Mouse (Mus musculus) stomach, adult 2 months (tissue): Measurements from ENCODE around the gene Gstp2. TPM values are rescaled to one million over a fixed set of nuclear protein-coding genes. Genes with fewer than 3 reads are reported as not detected.

Experiments used
- polyA plus RNA-seq: library from polyadenylated mRNA; depleted of rRNA; stranded (reverse); fragments of >200 nt; gene quantifications from 2 replicates; pipeline ENCODE4 v1.2.3, GENCODE M21; 2012; rRNA removed

The Gstp2 gene
- 160 and 194 TPM in 2 replicates for polyA plus RNA-seq

DNA sequence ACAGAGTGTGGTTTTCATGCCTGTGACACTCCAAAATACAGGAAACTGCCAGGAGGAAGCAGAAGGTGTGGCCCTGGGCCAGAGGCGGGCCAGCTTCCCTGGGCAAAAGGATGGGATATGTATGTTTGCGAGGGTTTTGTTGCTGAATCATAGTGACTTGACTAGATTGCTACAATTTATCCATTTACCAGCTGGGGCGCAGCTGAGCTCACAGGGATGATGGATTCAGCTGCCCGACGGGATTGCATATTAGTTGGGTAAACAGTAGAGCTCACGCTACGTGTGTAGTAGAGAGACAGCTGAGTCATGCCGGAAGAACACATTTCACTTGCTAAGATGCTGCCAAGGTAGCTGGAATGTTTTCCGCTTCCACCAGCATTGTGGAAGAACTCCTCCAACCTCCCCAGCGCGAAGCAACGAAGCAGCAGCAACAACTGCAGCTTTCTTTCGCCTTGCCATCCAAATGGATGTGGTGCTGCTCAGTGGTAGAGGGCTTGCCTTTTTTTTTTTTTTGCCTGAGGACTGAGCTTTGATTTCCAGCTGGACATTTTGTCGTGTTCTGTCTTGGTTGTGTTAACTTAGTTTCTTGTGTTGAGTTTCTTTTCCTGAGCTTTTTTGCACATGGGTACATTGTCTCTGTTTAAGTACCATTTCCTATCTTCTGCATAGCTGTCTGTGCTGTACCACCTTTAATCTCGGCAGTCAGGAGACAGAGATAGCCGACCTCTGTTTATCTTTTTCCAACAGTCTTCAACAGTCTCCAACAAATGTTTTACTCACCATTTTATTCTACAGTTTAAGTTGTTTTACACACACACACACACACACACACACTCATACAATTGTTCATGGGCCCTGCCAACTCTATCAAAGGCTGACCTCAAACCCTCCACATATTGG is at the start of gene Gstp2:
Gene Gstp2, minus strand, starts transcription at position 58 of the 900 bp plus-strand sequence.

DNA sequence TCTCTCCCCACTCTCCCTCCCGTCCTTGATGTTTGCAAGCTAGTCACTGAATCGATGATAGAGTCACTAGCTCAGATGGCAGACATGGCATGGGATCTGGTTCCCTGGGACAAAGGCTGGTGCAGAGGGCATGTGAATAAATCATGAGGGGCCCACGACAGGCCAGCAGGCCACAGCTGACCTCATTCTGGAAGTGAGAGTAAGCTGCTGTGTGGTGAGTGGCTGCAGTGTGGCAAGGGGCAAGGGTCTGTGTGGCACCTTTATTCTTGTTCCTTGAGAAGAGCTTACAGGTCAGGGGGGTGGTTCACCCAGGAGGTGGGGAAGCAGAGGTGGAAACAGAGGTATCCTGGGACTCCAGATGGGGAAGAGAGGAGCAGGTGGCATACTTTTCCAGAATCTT is 35.6 kb upstream of the Gstp2 start, which contains the start of gene Cabp2:
Gene Cabp2, plus strand, starts transcription at position 185 of the 400 bp plus-strand sequence.

DNA sequence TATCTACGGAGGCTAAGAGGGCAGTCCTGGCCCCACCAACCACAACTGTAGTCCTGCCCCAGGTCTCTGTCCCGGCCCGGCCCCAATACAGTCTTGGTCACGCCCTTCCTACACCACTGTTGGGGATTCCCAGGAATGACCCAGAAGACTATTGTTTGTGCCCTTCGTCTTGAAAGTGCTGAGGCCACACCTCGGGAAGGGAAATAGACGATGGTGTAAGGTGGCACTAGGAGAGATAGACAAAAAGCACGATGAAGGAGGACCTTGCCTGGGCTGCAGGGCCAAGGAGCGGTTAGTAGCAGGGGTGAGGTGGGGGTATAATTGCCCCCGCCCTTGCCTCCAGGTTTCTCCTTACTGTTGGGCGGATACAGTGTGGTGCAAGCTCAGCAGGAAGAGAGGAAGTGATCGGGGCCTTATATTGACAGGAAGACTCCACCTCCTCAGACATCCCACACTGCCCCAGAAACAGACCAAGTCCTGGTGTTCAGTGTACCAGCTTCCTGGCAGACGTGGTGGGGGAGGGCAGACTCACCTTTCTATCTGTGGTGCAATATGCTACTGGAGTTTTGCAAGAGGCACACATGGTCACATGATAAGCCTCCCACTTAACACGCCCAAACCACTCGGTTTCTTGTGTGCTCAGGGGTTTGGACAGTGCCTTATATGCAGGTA is 13.4 kb upstream of the Gstp2 start, which contains the start of gene Gstp3:
Gene Gstp3, minus strand, starts transcription at position 501 of the 672 bp plus-strand sequence.

DNA sequence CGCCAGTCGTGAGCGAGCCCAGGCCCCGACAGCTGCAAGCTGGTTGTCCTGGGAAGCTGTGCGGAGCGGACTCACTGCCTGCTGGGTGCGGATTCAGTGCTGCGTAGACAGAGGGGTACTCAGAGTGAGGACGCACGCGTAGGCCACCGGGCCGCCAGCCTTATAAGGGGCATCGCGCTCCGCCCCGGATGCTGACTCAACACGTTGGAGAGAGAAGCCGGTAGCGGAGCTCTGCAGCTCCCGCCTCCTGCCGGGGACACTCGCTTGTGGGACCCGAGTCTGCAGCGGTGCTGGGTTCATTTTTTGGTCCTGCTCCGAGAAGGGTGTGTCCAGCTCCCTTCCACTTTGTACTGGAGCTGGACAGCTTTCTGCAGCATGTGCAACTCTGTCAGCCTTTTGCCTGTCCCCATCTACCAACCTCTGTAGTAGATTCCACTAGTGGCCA is 8.0 kb downstream of the Gstp2 start, which contains the start of gene Gstp1:
Gene Gstp1, minus strand, starts transcription at position 198 of the 445 bp plus-strand sequence.

DNA sequence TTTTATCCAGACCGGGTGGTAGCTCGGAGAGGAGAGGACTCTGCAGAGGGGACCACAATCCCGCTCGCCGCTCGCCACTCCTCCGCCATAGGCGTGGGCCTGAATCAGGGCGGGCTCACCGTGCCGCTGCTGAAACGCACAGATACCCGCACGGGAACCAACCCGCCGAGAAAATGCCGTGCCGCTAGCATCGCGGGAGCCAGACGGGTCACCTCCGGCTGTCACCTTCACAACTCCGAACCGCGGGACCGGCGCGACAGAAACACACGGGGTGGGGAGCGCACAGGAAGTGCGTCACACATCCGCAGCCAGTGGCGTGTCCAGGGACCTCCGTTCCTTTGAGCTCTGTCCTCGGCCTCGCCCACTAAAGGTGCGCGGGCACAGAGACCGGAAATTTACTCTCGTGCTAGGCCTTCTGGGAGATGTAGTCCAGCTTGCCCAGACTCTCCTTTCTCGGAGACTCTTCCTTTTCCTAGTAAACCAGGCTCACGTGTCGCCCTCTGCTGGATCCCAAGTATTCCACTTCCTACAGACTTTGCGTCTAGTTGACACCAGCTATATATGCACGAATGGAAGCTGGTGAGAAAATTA is 33.3 kb downstream of the Gstp2 start, which contains the start of gene Ndufv1:
Gene Ndufv1, minus strand, starts transcription at position 375 of the 591 bp plus-strand sequence.

DNA sequence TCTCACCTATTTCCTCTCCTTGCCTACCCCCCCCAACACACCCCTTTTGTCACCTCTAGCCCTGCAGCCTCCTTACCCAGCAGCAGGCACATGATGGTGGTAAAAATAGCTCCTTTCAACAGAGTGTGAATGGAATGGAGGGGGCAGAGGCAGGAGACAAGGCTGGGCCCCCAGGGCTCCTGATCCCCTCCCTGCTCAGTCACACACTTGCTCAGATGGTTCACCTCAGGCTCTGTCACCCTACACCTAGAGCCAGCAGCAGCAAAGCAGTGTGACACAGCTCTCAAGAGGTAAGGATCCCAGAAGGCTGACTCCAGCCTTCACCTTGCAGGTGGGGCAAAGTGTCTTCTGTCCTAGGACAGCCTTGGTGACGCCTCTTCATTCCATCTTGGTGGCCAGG is 42.7 kb downstream of the Gstp2 start, which contains the start of gene Doc2g:
Gene Doc2g, plus strand, starts transcription at position 202 of the 400 bp plus-strand sequence.

DNA sequence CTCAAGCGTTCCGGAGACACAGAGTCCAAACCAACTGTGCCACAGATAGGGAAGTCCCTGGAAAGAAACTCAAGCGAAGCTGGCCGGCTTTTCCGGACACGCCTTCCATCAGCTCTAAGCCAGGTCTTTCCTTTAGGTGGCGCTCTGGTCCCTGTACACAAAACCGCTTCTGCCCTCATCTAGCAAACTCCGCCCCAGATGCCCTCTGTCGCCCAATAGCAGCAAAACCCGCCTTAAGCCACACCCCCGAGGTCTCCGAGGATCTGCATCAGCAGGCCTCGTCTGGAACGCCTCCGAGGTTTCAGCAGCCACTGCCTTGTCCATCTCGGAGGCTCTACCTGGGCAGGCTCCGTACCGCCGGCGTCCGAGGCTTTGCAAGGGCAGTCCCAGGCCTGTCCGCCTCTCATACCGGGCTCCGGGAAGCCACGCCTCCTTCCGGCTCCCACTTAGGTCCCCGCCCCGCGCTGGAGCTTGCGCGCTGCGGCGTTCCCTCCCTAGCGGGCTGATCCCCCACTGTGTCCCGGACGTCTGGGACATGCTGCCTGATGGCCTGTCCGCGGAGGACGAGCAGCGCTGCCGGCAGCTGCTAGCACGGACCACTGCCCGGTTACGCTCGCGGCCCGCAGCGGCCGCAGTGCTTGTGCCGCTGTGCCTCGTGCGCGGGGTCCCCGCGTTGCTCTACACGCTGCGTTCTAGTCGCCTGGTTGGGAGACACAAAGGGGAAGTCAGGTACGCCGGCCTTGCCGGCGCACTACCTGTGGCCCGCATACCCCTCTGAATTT is 45.5 kb downstream of the Gstp2 start, which contains the start of the genes Nudt8 and Gm49405:
Gene Nudt8, plus strand, starts transcription at position 462 of the 782 bp plus-strand sequence.
Gene Gm49405, plus strand, starts transcription at position 508 of the 782 bp plus-strand sequence.

DNA sequence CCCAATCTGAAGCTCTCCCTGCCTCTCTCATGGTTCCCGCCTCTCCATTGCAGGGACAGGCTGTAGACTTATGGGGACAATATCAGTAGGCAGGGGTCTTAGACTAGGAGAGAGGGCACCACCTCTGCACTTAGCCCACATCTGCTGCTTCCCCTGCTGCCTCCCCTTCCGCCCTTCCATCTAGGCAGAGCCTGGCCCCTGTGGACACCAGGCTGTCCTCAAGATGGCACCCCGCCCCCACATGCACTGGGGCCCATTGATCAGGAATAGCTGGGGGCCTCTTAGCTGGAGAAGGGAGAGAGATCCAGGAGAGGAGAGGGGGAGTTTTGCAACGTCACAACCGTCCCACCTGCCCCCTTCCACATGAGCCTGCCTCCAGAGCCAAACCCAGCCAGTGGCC is 53.4 kb downstream of the Gstp2 start, which contains the start of gene Tbx10:
Gene Tbx10, plus strand, starts transcription at position 337 of the 400 bp plus-strand sequence.

Other genes with a start within 250 kb of the Gstp2 start
- gene Chka, start 194.2 kb downstream of the Gstp2 start, polyA plus RNA-seq: 32.5 and 46.5 TPM in 2 replicates
- 67.3 and 72.2 TPM in 2 replicates for gene Tcirg1, start 138.9 kb downstream of the Gstp2 start, polyA plus RNA-seq
- gene Ndufs8, start 133.2 kb downstream of the Gstp2 start, polyA plus RNA-seq: 180 and 250 TPM in 2 replicates
- gene Aldh3b1, start 116.2 kb downstream of the Gstp2 start, polyA plus RNA-seq: 2.0 TPM in 2 replicates
- 31.5 and 46.6 TPM in 2 replicates for gene Unc93b1, start 110.8 kb downstream of the Gstp2 start, polyA plus RNA-seq
- 0.15 and 0.23 TPM in 2 replicates for gene Aldh3b3, start 87.4 kb downstream of the Gstp2 start, polyA plus RNA-seq
- gene Aldh3b2, start 73.7 kb downstream of the Gstp2 start, polyA plus RNA-seq: 32.2 and 43.3 TPM in 2 replicates
- gene Acy3, start 59.5 kb downstream of the Gstp2 start, polyA plus RNA-seq: 11.4 and 16.6 TPM in 2 replicates
- not detected in 2 replicates for gene Tbx10, start 53.3 kb downstream of the Gstp2 start, polyA plus RNA-seq
- gene Nudt8, start 45.4 kb downstream of the Gstp2 start, polyA plus RNA-seq: 14.0 and 30.7 TPM in 2 replicates
- 0.82 and 1.4 TPM in 2 replicates for gene Gm49405, start 45.4 kb downstream of the Gstp2 start, polyA plus RNA-seq
- 6.4 and 6.9 TPM in 2 replicates for gene Doc2g, start 42.7 kb downstream of the Gstp2 start, polyA plus RNA-seq
- gene Ndufv1, start 33.2 kb downstream of the Gstp2 start, polyA plus RNA-seq: 125 and 129 TPM in 2 replicates
- 1,477 and 1,578 TPM in 2 replicates for gene Gstp1, start 8.0 kb downstream of the Gstp2 start, polyA plus RNA-seq
- gene Gstp3, start 13.5 kb upstream of the Gstp2 start, polyA plus RNA-seq: 1.6 and 1.9 TPM in 2 replicates
- gene Cabp2, start 35.6 kb upstream of the Gstp2 start, polyA plus RNA-seq: not detected in 2 replicates
- gene Cdk2ap2, start 51.2 kb upstream of the Gstp2 start, polyA plus RNA-seq: 155 and 221 TPM in 2 replicates
- 68.7 and 72.3 TPM in 2 replicates for gene Pitpnm1, start 54.0 kb upstream of the Gstp2 start, polyA plus RNA-seq
- 25.6 and 32.7 TPM in 2 replicates for gene Aip, start 79.8 kb upstream of the Gstp2 start, polyA plus RNA-seq
- gene Gpr152, start 93.8 kb upstream of the Gstp2 start, polyA plus RNA-seq: not detected in 2 replicates
- not detected in 2 replicates for gene Cabp4, start 98.0 kb upstream of the Gstp2 start, polyA plus RNA-seq
- gene Coro1b, start 102.6 kb upstream of the Gstp2 start, polyA plus RNA-seq: 140 and 142 TPM in 2 replicates
- gene Ptprcap, start 107.6 kb upstream of the Gstp2 start, polyA plus RNA-seq: 25.8 and 51.7 TPM in 2 replicates
- 37.1 and 39.1 TPM in 2 replicates for gene Rps6kb2, start 117.3 kb upstream of the Gstp2 start, polyA plus RNA-seq
- 4.6 and 5.3 TPM in 2 replicates for gene Carns1, start 129.5 kb upstream of the Gstp2 start, polyA plus RNA-seq
- 1.5 and 5.0 TPM in 2 replicates for gene Tbc1d10c, start 145.3 kb upstream of the Gstp2 start, polyA plus RNA-seq
- gene Ppp1ca, start 146.0 kb upstream of the Gstp2 start, polyA plus RNA-seq: 202 and 205 TPM in 2 replicates
- gene Rad9a, start 155.6 kb upstream of the Gstp2 start, polyA plus RNA-seq: 8.0 and 9.5 TPM in 2 replicates
- gene Clcf1, start 168.2 kb upstream of the Gstp2 start, polyA plus RNA-seq: 6.8 and 7.5 TPM in 2 replicates
- not detected in 2 replicates for gene AC109138.7, start 168.3 kb upstream of the Gstp2 start, polyA plus RNA-seq
- gene Pold4, start 185.9 kb upstream of the Gstp2 start, polyA plus RNA-seq: 55.0 and 65.2 TPM in 2 replicates
- gene Ssh3, start 223.2 kb upstream of the Gstp2 start, polyA plus RNA-seq: 70.7 and 85.1 TPM in 2 replicates
- 5.5 and 7.2 TPM in 2 replicates for gene Ankrd13d, start 237.1 kb upstream of the Gstp2 start, polyA plus RNA-seq